Mouse (Mus musculus): ENCODE results near the gene Sema5a. TPM values are rescaled to one million over a fixed set of nuclear protein-coding genes. Genes with fewer than 3 reads are reported as not detected.

The Sema5a gene
- polyA plus RNA-seq, 1 experiment from 2014 or later = 0.48 TPM

GRCm38 (mm10) chr15:32538092-32538491 lies 293.5 kb downstream of the Sema5a start:
- Histone ChIP-seq H3K4me1 (ENCODE audit: control insufficient read depth, low read depth, low read length) (no peaks in the 10 kb centered on the region), H3K4me3 (ENCODE audit: low read depth, low read length) (no peak overlapping the region), H3K9me3 (replicated peaks; ENCODE audit: control insufficient read depth, low read length) (no peaks in the 10 kb centered on the region), H3K4me2 (ENCODE audit: low read depth, low read length) (no peak overlapping the region), H3K27ac (ENCODE audit: low read length) (no peak overlapping the region), H3K9ac (ENCODE audit: low read depth, low read length) (no peak overlapping the region), H3K36me3 (ENCODE audit: control insufficient read depth, insufficient read depth) (no peaks in the 10 kb centered on the region), H3K27me3 (ENCODE audit: control insufficient read depth, insufficient read depth, low read depth, low read length) (no peaks in the 10 kb centered on the region)
- ATAC-seq (ENCODE audit: low read depth) = no peak
- WGBS (ENCODE audit: insufficient replicate concordance) = 48% methylated on average over 3 of the region's 3 CpGs

GRCm38 (mm10) chr15:32542746-32543145 lies 298.1 kb downstream of the Sema5a start:
- 48% methylated on average over 1 of the region's 1 CpGs for WGBS (ENCODE audit: insufficient replicate concordance)
- no peak overlapping the region for H3K27ac ChIP-seq (ENCODE audit: low read length)

GRCm38 (mm10) chr15:32543181-32543580 lies 298.6 kb downstream of the Sema5a start:
- no peaks in the 10 kb centered on the region for H3K27me3 ChIP-seq (ENCODE audit: control insufficient read depth, insufficient read depth, low read depth, low read length)
- no peaks in the 10 kb centered on the region for H3K36me3 ChIP-seq (ENCODE audit: control insufficient read depth, insufficient read depth)
- H3K4me1 ChIP-seq (ENCODE audit: control insufficient read depth, low read depth, low read length) = no peaks in the 10 kb centered on the region
- H3K4me3 ChIP-seq (ENCODE audit: low read depth, low read length) = no peak overlapping the region
- no peak overlapping the region for H3K4me2 ChIP-seq (ENCODE audit: low read depth, low read length)
- ATAC-seq (ENCODE audit: low read depth) = no peak
- H3K9me3 ChIP-seq (replicated peaks; ENCODE audit: control insufficient read depth, low read length) = no peaks in the 10 kb centered on the region
- no peak overlapping the region for H3K27ac ChIP-seq (ENCODE audit: low read length)
- no peak overlapping the region for H3K9ac ChIP-seq (ENCODE audit: low read depth, low read length)
- 62% methylated on average over 3 of the region's 3 CpGs for WGBS (ENCODE audit: insufficient replicate concordance)

More at GRCm38 (mm10) chr15:32542746-32543145, 298.1 kb downstream of the Sema5a start:
- H3K4me1 ChIP-seq (ENCODE audit: control insufficient read depth, low read depth, low read length) = no peaks in the 10 kb centered on the region
- no peak overlapping the region for H3K9ac ChIP-seq (ENCODE audit: low read depth, low read length)
- no peaks in the 10 kb centered on the region for H3K9me3 ChIP-seq (replicated peaks; ENCODE audit: control insufficient read depth, low read length)
- ATAC-seq (ENCODE audit: low read depth) = no peak
- H3K4me3 ChIP-seq (ENCODE audit: low read depth, low read length) = no peak overlapping the region
- H3K27me3 ChIP-seq (ENCODE audit: control insufficient read depth, insufficient read depth, low read depth, low read length) = no peaks in the 10 kb centered on the region
- no peak overlapping the region for H3K4me2 ChIP-seq (ENCODE audit: low read depth, low read length)
- H3K36me3 ChIP-seq (ENCODE audit: control insufficient read depth, insufficient read depth) = no peaks in the 10 kb centered on the region

- Histone ChIP-seq H3K36me3 (ENCODE audit: control insufficient read depth, insufficient read depth) (no peaks in the 10 kb centered on the region), H3K9me3 (replicated peaks; ENCODE audit: control insufficient read depth, low read length) (no peaks in the 10 kb centered on the region), H3K27ac (ENCODE audit: low read length) (no peak overlapping the region), H3K9ac (ENCODE audit: low read depth, low read length) (no peak overlapping the region), H3K4me2 (ENCODE audit: low read depth, low read length) (no peak overlapping the region), H3K4me3 (ENCODE audit: low read depth, low read length) (no peak overlapping the region), H3K27me3 (ENCODE audit: control insufficient read depth, insufficient read depth, low read depth, low read length) (no peaks in the 10 kb centered on the region), H3K4me1 (ENCODE audit: control insufficient read depth, low read depth, low read length) (no peaks in the 10 kb centered on the region)
- 32% methylated on average over 3 of the region's 3 CpGs for WGBS (ENCODE audit: insufficient replicate concordance)
- no peak for ATAC-seq (ENCODE audit: low read depth)
Measured at GRCm38 (mm10) chr15:32545455-32545854, 300.8 kb downstream of the Sema5a start.

- H3K27me3 ChIP-seq (ENCODE audit: control insufficient read depth, insufficient read depth, low read depth, low read length) = no peaks in the 10 kb centered on the region
- no peak overlapping the region for H3K4me2 ChIP-seq (ENCODE audit: low read depth, low read length)
- H3K9me3 ChIP-seq (replicated peaks; ENCODE audit: control insufficient read depth, low read length) = no peaks in the 10 kb centered on the region
- H3K9ac ChIP-seq (ENCODE audit: low read depth, low read length) = no peak overlapping the region
- WGBS (ENCODE audit: insufficient replicate concordance) = 52% methylated on average over 7 of the region's 7 CpGs
- ATAC-seq (ENCODE audit: low read depth) = no peak
- no peak overlapping the region for H3K4me3 ChIP-seq (ENCODE audit: low read depth, low read length)
- H3K36me3 ChIP-seq (ENCODE audit: control insufficient read depth, insufficient read depth) = no peaks in the 10 kb centered on the region
- H3K4me1 ChIP-seq (ENCODE audit: control insufficient read depth, low read depth, low read length) = no peaks in the 10 kb centered on the region
- H3K27ac ChIP-seq (ENCODE audit: low read length) = no peak overlapping the region
Measured at GRCm38 (mm10) chr15:32546746-32547145, 302.1 kb downstream of the Sema5a start.

- H3K27me3 ChIP-seq (ENCODE audit: control insufficient read depth, insufficient read depth, low read depth, low read length) = no peaks in the 10 kb centered on the region
- no peak overlapping the region for H3K9ac ChIP-seq (ENCODE audit: low read depth, low read length)
- ATAC-seq (ENCODE audit: low read depth) = no peak
- H3K4me2 ChIP-seq (ENCODE audit: low read depth, low read length) = no peak overlapping the region
- WGBS (ENCODE audit: insufficient replicate concordance) = 78% methylated on average over 2 of the region's 2 CpGs
- H3K4me3 ChIP-seq (ENCODE audit: low read depth, low read length) = no peak overlapping the region
- H3K27ac ChIP-seq (ENCODE audit: low read length) = no peak overlapping the region
- no peaks in the 10 kb centered on the region for H3K36me3 ChIP-seq (ENCODE audit: control insufficient read depth, insufficient read depth)
- H3K9me3 ChIP-seq (replicated peaks; ENCODE audit: control insufficient read depth, low read length) = no peaks in the 10 kb centered on the region
- H3K4me1 ChIP-seq (ENCODE audit: control insufficient read depth, low read depth, low read length) = no peaks in the 10 kb centered on the region
Measured at GRCm38 (mm10) chr15:32558925-32559324, 314.3 kb downstream of the Sema5a start.

GRCm38 (mm10) chr15:32562600-32562999 lies 318.0 kb downstream of the Sema5a start:
- no peaks in the 10 kb centered on the region for H3K9me3 ChIP-seq (replicated peaks; ENCODE audit: control insufficient read depth, low read length)
- 51% methylated on average over 6 of the region's 6 CpGs for WGBS (ENCODE audit: insufficient replicate concordance)
- no peak for ATAC-seq (ENCODE audit: low read depth)
- no peak overlapping the region for H3K4me3 ChIP-seq (ENCODE audit: low read depth, low read length)
- H3K27me3 ChIP-seq (ENCODE audit: control insufficient read depth, insufficient read depth, low read depth, low read length) = no peaks in the 10 kb centered on the region
- H3K36me3 ChIP-seq (ENCODE audit: control insufficient read depth, insufficient read depth) = no peaks in the 10 kb centered on the region
- H3K4me2 ChIP-seq (ENCODE audit: low read depth, low read length) = no peak overlapping the region
- no peak overlapping the region for H3K27ac ChIP-seq (ENCODE audit: low read length)
- H3K9ac ChIP-seq (ENCODE audit: low read depth, low read length) = no peak overlapping the region
- H3K4me1 ChIP-seq (ENCODE audit: control insufficient read depth, low read depth, low read length) = no peaks in the 10 kb centered on the region

- Histone ChIP-seq H3K4me3 (ENCODE audit: low read depth, low read length) (no peak overlapping the region), H3K9me3 (replicated peaks; ENCODE audit: control insufficient read depth, low read length) (no peaks in the 10 kb centered on the region), H3K4me1 (ENCODE audit: control insufficient read depth, low read depth, low read length) (no peaks in the 10 kb centered on the region), H3K4me2 (ENCODE audit: low read depth, low read length) (no peak overlapping the region), H3K27ac (ENCODE audit: low read length) (no peak overlapping the region), H3K27me3 (ENCODE audit: control insufficient read depth, insufficient read depth, low read depth, low read length) (no peaks in the 10 kb centered on the region), H3K36me3 (ENCODE audit: control insufficient read depth, insufficient read depth) (no peaks in the 10 kb centered on the region), H3K9ac (ENCODE audit: low read depth, low read length) (no peak overlapping the region)
- no peak for ATAC-seq (ENCODE audit: low read depth)
- 58% methylated on average over 3 of the region's 3 CpGs for WGBS (ENCODE audit: insufficient replicate concordance)
Measured at GRCm38 (mm10) chr15:32568181-32568857, 323.7 kb downstream of the Sema5a start.

- no peak overlapping the region for H3K9ac ChIP-seq (ENCODE audit: low read depth, low read length)
- WGBS (ENCODE audit: insufficient replicate concordance) = 47% methylated on average over 6 of the region's 6 CpGs
- H3K27ac ChIP-seq (ENCODE audit: low read length) = no peak overlapping the region
- H3K36me3 ChIP-seq (ENCODE audit: control insufficient read depth, insufficient read depth) = no peaks in the 10 kb centered on the region
- no peaks in the 10 kb centered on the region for H3K4me1 ChIP-seq (ENCODE audit: control insufficient read depth, low read depth, low read length)
- no peaks in the 10 kb centered on the region for H3K27me3 ChIP-seq (ENCODE audit: control insufficient read depth, insufficient read depth, low read depth, low read length)
- no peak overlapping the region for H3K4me2 ChIP-seq (ENCODE audit: low read depth, low read length)
- ATAC-seq (ENCODE audit: low read depth) = no peak
- no peak overlapping the region for H3K4me3 ChIP-seq (ENCODE audit: low read depth, low read length)
- H3K9me3 ChIP-seq (replicated peaks; ENCODE audit: control insufficient read depth, low read length) = no peaks in the 10 kb centered on the region
Measured at GRCm38 (mm10) chr15:32568858-32569387, 324.3 kb downstream of the Sema5a start.

All from liver, embryonic 16.5 days (tissue).